Mouse (Mus musculus): ENCODE results near the gene Unc93a.
"Not testable (repeated sequence)": the region's sequence is repeated elsewhere in the genome, so short reads cannot be mapped to it uniquely, and the experiment has no call there.

DNA sequence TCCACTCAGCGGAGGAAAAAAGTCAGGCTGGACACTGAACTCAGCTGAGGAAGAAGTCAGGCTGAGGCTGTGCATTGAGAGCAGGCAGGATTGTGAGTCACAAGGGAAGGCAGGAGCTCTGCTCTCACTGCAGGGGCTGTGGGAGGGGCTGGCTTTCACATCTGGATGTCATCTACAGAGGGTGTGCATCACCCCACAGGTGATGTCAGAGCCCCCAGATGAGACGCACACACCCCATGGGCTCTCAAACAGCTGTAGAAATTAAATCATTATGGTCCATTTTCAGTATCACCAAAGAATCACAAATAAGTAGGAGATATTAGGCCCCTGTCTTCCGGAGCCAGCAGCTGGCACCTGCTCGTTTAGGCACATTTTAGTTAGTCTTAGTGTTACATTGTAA, at the start of gene Unc93a:
- TF ChIP-seq POLR2A (IDR thresholded peaks at IDR 0.05; ENCODE audit: low read depth, low read length); RCOR1 (conservative IDR thresholded peaks at IDR 0.05; ENCODE audit: low read depth, low read length); CTCF (conservative IDR thresholded peaks at IDR 0.05 in 1 of 2, IDR thresholded peaks at IDR 0.05 in 1 of 2; ENCODE audit: low read depth in 2 of 2, low read length in 2 of 2); BHLHE40 (IDR thresholded peaks at IDR 0.05; ENCODE audit: low read depth, low read length); IRF4 (IDR thresholded peaks at IDR 0.05; ENCODE audit: low read depth, low read length); POLR2AphosphoS2 (IDR thresholded peaks at IDR 0.05; ENCODE audit: low read depth, low read length); MXI1 (IDR thresholded peaks at IDR 0.05; ENCODE audit: low read depth, low read length); CHD2 (IDR thresholded peaks at IDR 0.05; ENCODE audit: low read length); ZC3H11A (IDR thresholded peaks at IDR 0.05; ENCODE audit: low read depth, low read length); USF1 (IDR thresholded peaks at IDR 0.05; ENCODE audit: low read depth, low read length); PAX5 (IDR thresholded peaks at IDR 0.05; ENCODE audit: low read length); SIN3A (IDR thresholded peaks at IDR 0.05; ENCODE audit: low read length); SMC3 (IDR thresholded peaks at IDR 0.05; ENCODE audit: low read depth, low read length): not testable (repeated sequence)
